Mouse (Mus musculus) spleen, postnatal 0 days (tissue): ENCODE results near the gene Atad1. TPM values are rescaled to one million over a fixed set of nuclear protein-coding genes. Genes with fewer than 3 reads are reported as not detected.

Source experiments
- polyA plus RNA-seq: library from polyadenylated mRNA; unstranded; fragments of >200 nt; fragmentation: Nextera tagmentation; extraction: Ambion mirVana; gene quantifications from 2 replicates; pipeline ENCODE4 v1.2.1, GENCODE M21; 2015

Gene Atad1
- 22.3 and 24.9 TPM in 2 replicates for polyA plus RNA-seq

GRCm38 (mm10) chr19:32739686-32740085, at the start of gene Atad1:
Atad1 (minus strand) TSS chr19:32739786.

DNA sequence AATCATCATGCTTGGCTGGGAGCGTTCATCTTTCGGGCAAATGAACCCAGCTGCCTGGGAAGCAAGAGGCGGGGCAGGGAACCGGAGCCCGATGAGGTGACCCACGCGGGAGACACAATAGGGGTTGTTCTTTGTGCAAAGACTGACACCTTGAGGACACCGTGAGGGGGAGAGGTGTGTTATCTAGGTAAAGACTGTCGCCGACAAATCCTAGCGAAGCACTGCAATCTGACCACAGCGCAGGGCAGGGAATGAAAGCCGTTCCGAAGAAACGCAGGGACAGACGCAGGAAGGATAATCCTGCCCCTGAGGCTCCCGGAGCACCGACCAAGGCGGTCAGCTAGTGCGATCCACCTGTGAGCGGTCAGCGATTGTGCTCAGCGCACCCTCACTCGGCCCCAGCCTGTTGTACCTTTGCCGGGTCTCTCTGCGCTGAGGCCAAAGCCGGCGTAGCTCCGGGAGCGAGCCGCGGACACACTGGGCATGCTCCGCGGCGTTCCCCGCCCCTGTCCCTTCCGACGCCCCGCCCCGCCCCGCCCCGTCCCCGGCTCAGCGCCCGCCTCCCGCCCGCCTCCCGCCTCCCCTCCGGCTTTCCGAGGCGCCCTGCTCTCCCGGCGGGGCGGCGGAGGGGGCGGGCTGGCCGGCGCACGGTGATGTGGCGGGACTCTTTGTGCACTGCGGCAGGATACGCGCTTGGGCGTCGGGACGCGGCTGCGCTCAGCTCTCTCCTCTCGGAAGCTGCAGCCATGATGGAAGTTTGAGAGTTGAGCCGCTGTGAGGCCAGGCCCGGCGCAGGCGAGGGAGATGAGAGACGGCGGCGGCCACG, 17.5 kb upstream of the Atad1 start, which contains the start of gene Pten:
Gene Pten (plus strand): TSS at position 598 of the 826 bp plus-strand sequence.

Other genes with a start within 250 kb of the Atad1 start
- gene Papss2, start 144.0 kb downstream of the Atad1 start, polyA plus RNA-seq, result 1.8 and 3.4 TPM in 2 replicates
- 9.7 and 10.3 TPM in 2 replicates for gene Pten, start 17.7 kb upstream of the Atad1 start, polyA plus RNA-seq